Mouse (Mus musculus): ENCODE results near the gene Prelid1. TPM values are rescaled to one million over a fixed set of nuclear protein-coding genes. Genes with fewer than 3 reads are reported as not detected.

Gene Prelid1
- polyA plus RNA-seq (2014; fragmentation: Illumina TruSeq; extraction: RNeasy Lipid Tissue Mini Kit (QIAGEN cat#74804); ENCODE audit: low replicate concordance), result 12.0 TPM

GRCm38 (mm10) chr13:55319931-55320533, at the start of gene Prelid1:
Prelid1 (plus strand) TSS chr13:55320500.

GRCm38 (mm10) chr13:55321434-55322129, 1.3 kb downstream of the Prelid1 start, which contains the start of gene Rab24:
Rab24 (minus strand) TSS chr13:55321946.

GRCm38 (mm10) chr13:55329683-55330566, 9.6 kb downstream of the Prelid1 start, which contains the start of gene Mxd3:
Mxd3 (minus strand) TSS chr13:55329823.

GRCm38 (mm10) chr13:55362453-55363060, 42.3 kb downstream of the Prelid1 start, which contains the start of gene Lman2:
Lman2 (minus strand) TSS chr13:55362783.

GRCm38 (mm10) chr13:55369531-55370114, 49.3 kb downstream of the Prelid1 start, which contains the start of gene Rgs14:
Rgs14 (plus strand) TSS chr13:55369732.

Other genes starting within 250 kb of the Prelid1 start
- 41.0 TPM for gene Uimc1, start 220.2 kb upstream of the Prelid1 start, polyA plus RNA-seq (2014; fragmentation: Illumina TruSeq; extraction: RNeasy Lipid Tissue Mini Kit (QIAGEN cat#74804); ENCODE audit: low replicate concordance)
- 4.2 TPM for gene Zfp346, start 215.2 kb upstream of the Prelid1 start, polyA plus RNA-seq (2014; fragmentation: Illumina TruSeq; extraction: RNeasy Lipid Tissue Mini Kit (QIAGEN cat#74804); ENCODE audit: low replicate concordance)
- not detected for gene Gm17617, start 187.0 kb upstream of the Prelid1 start, polyA plus RNA-seq (2014; fragmentation: Illumina TruSeq; extraction: RNeasy Lipid Tissue Mini Kit (QIAGEN cat#74804); ENCODE audit: low replicate concordance)
- gene Fgfr4, start 167.9 kb upstream of the Prelid1 start, polyA plus RNA-seq (2014; fragmentation: Illumina TruSeq; extraction: RNeasy Lipid Tissue Mini Kit (QIAGEN cat#74804); ENCODE audit: low replicate concordance), result not detected
- gene Nsd1, start 110.7 kb upstream of the Prelid1 start, polyA plus RNA-seq (2014; fragmentation: Illumina TruSeq; extraction: RNeasy Lipid Tissue Mini Kit (QIAGEN cat#74804); ENCODE audit: low replicate concordance), result 67.2 TPM
- 13.8 TPM for gene Rab24, start 1.4 kb downstream of the Prelid1 start, polyA plus RNA-seq (2014; fragmentation: Illumina TruSeq; extraction: RNeasy Lipid Tissue Mini Kit (QIAGEN cat#74804); ENCODE audit: low replicate concordance)
- gene Mxd3, start 9.3 kb downstream of the Prelid1 start, polyA plus RNA-seq (2014; fragmentation: Illumina TruSeq; extraction: RNeasy Lipid Tissue Mini Kit (QIAGEN cat#74804); ENCODE audit: low replicate concordance), result 0.30 TPM
- 30.2 TPM for gene Lman2, start 42.3 kb downstream of the Prelid1 start, polyA plus RNA-seq (2014; fragmentation: Illumina TruSeq; extraction: RNeasy Lipid Tissue Mini Kit (QIAGEN cat#74804); ENCODE audit: low replicate concordance)
- not detected for gene Rgs14, start 49.2 kb downstream of the Prelid1 start, polyA plus RNA-seq (2014; fragmentation: Illumina TruSeq; extraction: RNeasy Lipid Tissue Mini Kit (QIAGEN cat#74804); ENCODE audit: low replicate concordance)
- not detected for gene Slc34a1, start 77.7 kb downstream of the Prelid1 start, polyA plus RNA-seq (2014; fragmentation: Illumina TruSeq; extraction: RNeasy Lipid Tissue Mini Kit (QIAGEN cat#74804); ENCODE audit: low replicate concordance)
- gene Pfn3, start 94.7 kb downstream of the Prelid1 start, polyA plus RNA-seq (2014; fragmentation: Illumina TruSeq; extraction: RNeasy Lipid Tissue Mini Kit (QIAGEN cat#74804); ENCODE audit: low replicate concordance), result not detected
- not detected for gene F12, start 106.3 kb downstream of the Prelid1 start, polyA plus RNA-seq (2014; fragmentation: Illumina TruSeq; extraction: RNeasy Lipid Tissue Mini Kit (QIAGEN cat#74804); ENCODE audit: low replicate concordance)
- gene Grk6, start 124.6 kb downstream of the Prelid1 start, polyA plus RNA-seq (2014; fragmentation: Illumina TruSeq; extraction: RNeasy Lipid Tissue Mini Kit (QIAGEN cat#74804); ENCODE audit: low replicate concordance), result 3.2 TPM
- gene Prr7, start 143.8 kb downstream of the Prelid1 start, polyA plus RNA-seq (2014; fragmentation: Illumina TruSeq; extraction: RNeasy Lipid Tissue Mini Kit (QIAGEN cat#74804); ENCODE audit: low replicate concordance), result not detected
- gene Dbn1, start 167.6 kb downstream of the Prelid1 start, polyA plus RNA-seq (2014; fragmentation: Illumina TruSeq; extraction: RNeasy Lipid Tissue Mini Kit (QIAGEN cat#74804); ENCODE audit: low replicate concordance), result 0.26 TPM
- gene Pdlim7, start 193.2 kb downstream of the Prelid1 start, polyA plus RNA-seq (2014; fragmentation: Illumina TruSeq; extraction: RNeasy Lipid Tissue Mini Kit (QIAGEN cat#74804); ENCODE audit: low replicate concordance), result 0.26 TPM
- gene Dok3, start 208.8 kb downstream of the Prelid1 start, polyA plus RNA-seq (2014; fragmentation: Illumina TruSeq; extraction: RNeasy Lipid Tissue Mini Kit (QIAGEN cat#74804); ENCODE audit: low replicate concordance), result 0.19 TPM
- gene Ddx41, start 216.2 kb downstream of the Prelid1 start, polyA plus RNA-seq (2014; fragmentation: Illumina TruSeq; extraction: RNeasy Lipid Tissue Mini Kit (QIAGEN cat#74804); ENCODE audit: low replicate concordance), result 1.0 TPM

Data from small intestine, adult 10 weeks (tissue).